Mouse (Mus musculus): ENCODE measurements at regions not wholly inside any gene's neighbourhood (a gene's known extent, or its start where the extent isn't known, plus 50 kb on each side); places are given as distances from the start of the nearest gene placed in this dataset.

GRCm38 (mm10) chr1:154299866-154300265 is 98.9 kb downstream of the Zfp648 start:
- 13% methylated on average over 4 of the region's 4 CpGs for WGBS
- Histone ChIP-seq H3K4me1 (ENCODE audit: control insufficient read depth, insufficient read depth, low read length) (peaks cover 7% of the 10 kb centered on the region), H3K4me3 (replicated peaks; ENCODE audit: insufficient read depth, low read depth, low read length) (no peak overlapping the region), H3K27ac (ENCODE audit: insufficient read depth, low read length) (no peak overlapping the region), H3K27me3 (ENCODE audit: control insufficient read depth, insufficient read depth, low read length) (no peaks in the 10 kb centered on the region)
- peak in 1 of 2 experiments; percentile 41 for DNase-seq
- TF ChIP-seq POLR2A (IDR thresholded peaks at IDR 0.05; ENCODE audit: borderline replicate concordance, insufficient read depth, low read length) (no peak), CTCF (IDR thresholded peaks at IDR 0.05; ENCODE audit: borderline replicate concordance, insufficient read depth, low read depth, low read length) (no peak)

GRCm38 (mm10) chr1:154309650-154310049 is 108.7 kb downstream of the Zfp648 start:
- TF ChIP-seq CTCF (IDR thresholded peaks at IDR 0.05; ENCODE audit: borderline replicate concordance, insufficient read depth, low read depth, low read length): no peak
- no peak for TF ChIP-seq POLR2A (IDR thresholded peaks at IDR 0.05; ENCODE audit: borderline replicate concordance, insufficient read depth, low read length)
- H3K4me1 ChIP-seq (ENCODE audit: control insufficient read depth, insufficient read depth, low read length): no peaks in the 10 kb centered on the region
- no peak for DNase-seq
- H3K27ac ChIP-seq (ENCODE audit: insufficient read depth, low read length): no peak overlapping the region
- no peak overlapping the region for H3K4me3 ChIP-seq (replicated peaks; ENCODE audit: insufficient read depth, low read depth, low read length)
- 33% methylated on average over 2 of the region's 2 CpGs for WGBS
- no peaks in the 10 kb centered on the region for H3K27me3 ChIP-seq (ENCODE audit: control insufficient read depth, insufficient read depth, low read length)
